Mouse (Mus musculus) spleen, adult 2 months (tissue): ENCODE data around the gene Cd83. TPM values are rescaled to one million over a fixed set of nuclear protein-coding genes. Genes with fewer than 3 reads are reported as not detected.

Experiments used
- DNase-seq, 2 experiments: peaks; one replicate each; pipeline versions ENCODE4 v3.0.0 to v3.0.0-alpha.2; 2012 to 2021; ENCODE audit warnings: low spot score in 2 of 2, low read depth in 1 of 2
- H3K27ac ChIP-seq: fragments of 200-500 bp; 2 replicates; pipeline ENCODE4 v1.5.1; 2012; ENCODE audit warnings: low read length, inconsistent platforms; ENCODE audit not compliant: insufficient read depth
- H3K27me3 ChIP-seq: fragments of 200-500 bp; 2 replicates; pipeline ENCODE4 v1.6.1; 2012; ENCODE audit warnings: mild to moderate bottlenecking, moderate library complexity, low read length, inconsistent platforms; ENCODE audit not compliant: control insufficient read depth, insufficient read depth
- H3K36me3 ChIP-seq: fragments of 200-500 bp; 2 replicates; pipeline ENCODE4 v1.6.1; 2012; ENCODE audit warnings: mild to moderate bottlenecking, low read length, inconsistent platforms; ENCODE audit not compliant: control insufficient read depth, insufficient read depth
- H3K4me1 ChIP-seq: fragments of 200-500 bp; 2 replicates; pipeline ENCODE4 v1.6.1; 2011; ENCODE audit warnings: inconsistent platforms; ENCODE audit not compliant: control insufficient read depth, insufficient read depth, insufficient read length
- H3K4me3 ChIP-seq: fragments of 200-500 bp; 2 replicates; pipeline ENCODE4 v1.5.1; 2011; ENCODE audit warnings: mild to moderate bottlenecking, inconsistent platforms; ENCODE audit not compliant: insufficient read depth, insufficient read length; ENCODE audit errors: extremely low read depth
- CTCF ChIP-seq: fragments of 200-500 bp; IDR thresholded peaks from 2 replicates; pipeline ENCODE4 v1.5.1; 2011; ENCODE audit warnings: mild to moderate bottlenecking, inconsistent platforms; ENCODE audit not compliant: insufficient read depth, insufficient read length, insufficient replicate concordance; ENCODE audit errors: extremely low read depth
- POLR2A ChIP-seq: fragments of 200-500 bp; IDR thresholded peaks from 2 replicates; pipeline ENCODE4 v1.6.1; 2011; ENCODE audit warnings: low read depth, low read length, inconsistent platforms
- WGBS: fragments of 180-500 bp; shearing (Covaris S2); methylation state at CpG from one replicate; pipeline ENCODE4 v1.1.7; 2018; 5-methylcytosine and 5-hydroxymethylcytosine counted together
- polyA plus RNA-seq: library from polyadenylated mRNA; depleted of rRNA; stranded (reverse); fragments of >200 nt; gene quantifications from 2 replicates; pipeline ENCODE4 v1.2.3, GENCODE M21; 2012

Cd83 gene
- polyA plus RNA-seq, 1 experiment = 38.3 TPM

DNA sequence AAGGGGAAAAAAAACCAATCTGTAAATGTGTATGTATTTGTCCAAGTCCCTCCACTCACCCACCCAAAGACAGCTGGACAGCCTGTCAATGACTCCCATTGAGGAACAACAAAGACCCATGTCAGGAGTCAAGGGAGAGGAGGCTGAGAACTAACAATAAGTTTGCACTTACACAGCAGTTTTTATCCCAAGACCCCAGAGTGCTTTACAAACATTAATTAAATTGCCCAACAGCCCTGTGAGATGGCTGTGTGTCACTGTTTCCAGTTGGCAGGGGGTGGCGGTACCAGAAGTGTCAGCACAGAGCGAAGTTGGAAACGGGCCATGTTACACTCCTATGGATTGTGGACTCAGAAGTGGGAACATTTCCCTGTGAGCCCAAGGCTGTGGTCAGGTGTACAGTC, 22.7 kb downstream of the Cd83 start:
- H3K4me1 ChIP-seq = no peaks in the 10 kb centered on the region; the same call in 1 of the 2 replicates
- 93% methylated on average over 3 of the region's 3 CpGs for WGBS
- no peaks in the 10 kb centered on the region for H3K27me3 ChIP-seq
- TF ChIP-seq POLR2A (no peak), CTCF (no peak)
- H3K27ac ChIP-seq = no peak overlapping the region
- no peak overlapping the region for H3K4me3 ChIP-seq
- peaks cover 7% of the 10 kb centered on the region; the same call in 1 of the 2 replicates for H3K36me3 ChIP-seq
- DNase-seq = no peak

DNA sequence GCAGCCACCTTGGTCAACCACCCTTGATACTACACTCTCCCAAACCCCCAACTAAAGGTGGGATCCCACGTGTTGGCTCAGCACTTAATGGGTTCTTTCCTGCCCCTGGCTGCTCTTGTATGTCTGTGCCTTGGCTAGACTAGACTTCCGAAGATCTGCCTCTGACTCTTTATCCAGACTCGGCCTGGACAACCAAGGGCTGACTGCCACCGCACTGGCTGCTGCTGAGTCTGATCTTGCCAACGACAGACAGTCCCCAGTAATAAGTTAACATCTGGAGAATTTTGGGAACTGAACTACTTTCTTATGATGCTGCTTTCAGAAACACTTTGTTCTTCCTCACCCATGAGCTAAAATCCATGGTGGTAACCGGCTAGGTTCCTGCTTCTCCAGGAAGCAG, 26.0 kb downstream of the Cd83 start:
- 86% methylated on average over 6 of the region's 6 CpGs for WGBS
- DNase-seq = no peak
- Histone ChIP-seq H3K27ac (no peak overlapping the region), H3K36me3 (no peaks in the 10 kb centered on the region), H3K27me3 (no peaks in the 10 kb centered on the region), H3K4me1 (no peaks in the 10 kb centered on the region), H3K4me3 (no peak overlapping the region)
- no peak for TF ChIP-seq CTCF
- no peak for TF ChIP-seq POLR2A

DNA sequence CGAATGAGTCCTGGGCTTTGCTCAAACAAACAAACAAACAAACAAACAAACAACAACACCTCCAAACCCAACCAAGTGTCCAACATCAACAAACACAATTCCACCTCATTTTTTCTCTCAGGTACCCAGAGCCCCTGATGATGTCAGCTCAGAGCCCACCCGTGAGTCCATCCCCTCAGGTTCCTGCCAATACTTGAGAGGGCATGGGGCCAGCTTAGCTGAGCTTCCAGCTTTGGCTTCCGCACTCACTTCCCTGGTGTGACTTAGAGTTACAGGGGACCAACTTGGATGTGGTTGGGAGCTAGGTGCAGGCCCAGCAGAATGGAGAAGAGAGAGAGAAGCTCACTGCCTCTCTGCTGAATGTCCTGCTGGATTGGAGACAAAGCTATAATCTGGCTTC, 27.3 kb downstream of the Cd83 start:
- H3K27me3 ChIP-seq = no peaks in the 10 kb centered on the region
- 90% methylated on average over 3 of the region's 3 CpGs for WGBS
- H3K27ac ChIP-seq = no peak overlapping the region
- TF ChIP-seq POLR2A (no peak), CTCF (no peak)
- H3K4me1 ChIP-seq = no peaks in the 10 kb centered on the region
- no peak overlapping the region for H3K4me3 ChIP-seq
- DNase-seq = no peak
- H3K36me3 ChIP-seq = no peaks in the 10 kb centered on the region

DNA sequence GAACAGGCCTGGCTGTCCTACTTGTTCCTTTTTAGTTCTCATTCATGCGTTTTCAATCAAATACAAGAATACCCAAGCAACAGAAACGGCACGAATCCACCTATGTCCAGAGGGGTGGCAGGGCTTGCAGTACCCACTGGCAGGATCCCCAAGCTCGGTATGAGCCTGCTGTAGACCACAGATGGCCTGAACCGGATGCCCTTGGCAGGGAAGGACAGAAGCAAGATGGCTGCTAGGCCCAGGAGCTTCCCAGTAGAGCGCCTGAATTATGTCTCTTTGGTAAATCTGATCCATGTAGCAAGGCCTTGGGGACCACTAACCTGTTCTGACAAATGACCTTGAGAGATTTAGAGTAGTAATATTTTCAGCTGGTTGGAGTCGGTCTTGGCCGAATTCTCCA, 28.9 kb downstream of the Cd83 start:
- Histone ChIP-seq H3K36me3 (no peaks in the 10 kb centered on the region), H3K27ac (no peak overlapping the region), H3K4me3 (no peak overlapping the region), H3K4me1 (no peaks in the 10 kb centered on the region), H3K27me3 (no peaks in the 10 kb centered on the region)
- no peak for DNase-seq
- TF ChIP-seq POLR2A = no peak
- TF ChIP-seq CTCF = no peak
- WGBS = 85% methylated on average over 8 of the region's 8 CpGs

DNA sequence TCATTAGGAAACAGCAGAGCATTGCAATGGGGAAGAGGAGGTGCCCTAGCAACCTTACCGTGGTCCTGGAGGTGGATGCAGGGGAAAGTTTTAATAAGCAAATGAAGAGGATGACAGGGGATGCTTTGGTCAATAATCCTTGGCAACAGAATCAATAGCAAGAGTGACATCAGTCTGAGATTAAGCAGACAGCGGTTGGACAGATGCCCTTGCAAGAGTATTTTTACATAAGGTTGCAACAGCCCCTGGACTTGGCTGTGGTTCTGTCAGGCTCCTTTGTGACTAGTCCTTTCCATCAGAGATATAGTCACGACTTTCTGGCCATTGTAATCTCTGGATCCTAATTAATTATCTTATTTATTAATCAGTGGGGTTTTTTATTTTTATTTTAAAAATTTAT, 32.9 kb downstream of the Cd83 start:
- no peaks in the 10 kb centered on the region for H3K36me3 ChIP-seq
- TF ChIP-seq CTCF = no peak
- TF ChIP-seq POLR2A = no peak
- no peaks in the 10 kb centered on the region for H3K4me1 ChIP-seq
- H3K27ac ChIP-seq = no peak overlapping the region
- no peaks in the 10 kb centered on the region for H3K27me3 ChIP-seq
- 83% methylated on average over 3 of the region's 3 CpGs for WGBS
- no peak overlapping the region for H3K4me3 ChIP-seq
- DNase-seq = no peak

DNA sequence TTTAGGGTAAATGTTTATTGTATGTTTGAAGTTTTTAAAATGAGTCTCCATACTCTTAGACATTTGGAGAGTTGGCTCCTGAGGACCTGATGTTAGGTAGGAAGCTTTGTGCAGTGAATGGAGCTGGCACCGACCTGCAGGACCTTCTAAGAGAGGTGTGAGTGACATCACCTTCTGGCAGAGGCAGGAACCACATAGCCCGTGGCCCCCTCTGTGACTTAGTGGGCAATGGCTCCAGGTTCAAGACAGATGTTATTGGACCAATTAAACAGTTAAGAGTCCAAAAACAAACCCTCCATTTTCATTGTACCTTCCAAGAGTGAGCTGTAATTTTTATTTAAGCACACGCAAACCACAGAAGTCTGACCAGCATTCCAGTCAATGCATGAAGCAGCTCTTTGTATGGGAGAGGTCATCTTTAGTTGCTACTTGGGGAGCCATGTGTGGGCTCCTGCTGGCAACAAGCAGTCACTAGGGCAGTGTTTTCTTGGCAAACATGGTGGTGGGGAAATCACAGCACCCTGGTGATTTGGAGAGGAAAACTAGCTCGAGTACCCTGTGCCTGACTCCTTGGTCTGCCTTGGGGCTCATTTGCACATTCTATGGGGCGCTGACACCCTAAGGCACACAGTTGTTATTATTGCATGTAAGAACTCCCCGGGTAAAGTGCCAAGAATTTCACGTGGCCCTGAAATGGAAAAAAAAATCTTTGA, 33.9 kb downstream of the Cd83 start:
- H3K36me3 ChIP-seq = no peaks in the 10 kb centered on the region
- no peak overlapping the region for H3K27ac ChIP-seq
- H3K4me1 ChIP-seq = no peaks in the 10 kb centered on the region
- TF ChIP-seq CTCF (no peak), POLR2A (no peak)
- DNase-seq = no peak
- no peak overlapping the region for H3K4me3 ChIP-seq
- 77% methylated on average over 7 of the region's 7 CpGs for WGBS
- no peaks in the 10 kb centered on the region for H3K27me3 ChIP-seq

DNA sequence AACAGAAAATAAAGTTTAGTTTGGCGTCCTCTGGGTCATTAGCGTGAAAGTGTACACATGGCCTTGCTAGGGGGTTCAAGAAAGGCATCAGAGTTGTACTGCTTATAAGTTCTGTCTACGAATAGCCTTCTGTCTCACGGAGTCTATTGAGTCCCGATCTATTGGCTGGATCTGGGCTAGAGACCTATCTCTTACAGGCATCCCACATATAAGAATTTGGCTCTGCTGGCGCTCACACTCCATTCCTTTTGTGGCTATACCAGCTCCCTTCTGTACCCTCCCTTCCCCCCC, 34.4 kb downstream of the Cd83 start:
- TF ChIP-seq POLR2A = no peak
- no peak for TF ChIP-seq CTCF
- 89% methylated on average over 6 of the region's 6 CpGs for WGBS
- H3K27me3 ChIP-seq = no peaks in the 10 kb centered on the region
- H3K36me3 ChIP-seq = no peaks in the 10 kb centered on the region
- H3K27ac ChIP-seq = no peak overlapping the region
- no peak for DNase-seq
- H3K4me3 ChIP-seq = no peak overlapping the region
- no peaks in the 10 kb centered on the region for H3K4me1 ChIP-seq

DNA sequence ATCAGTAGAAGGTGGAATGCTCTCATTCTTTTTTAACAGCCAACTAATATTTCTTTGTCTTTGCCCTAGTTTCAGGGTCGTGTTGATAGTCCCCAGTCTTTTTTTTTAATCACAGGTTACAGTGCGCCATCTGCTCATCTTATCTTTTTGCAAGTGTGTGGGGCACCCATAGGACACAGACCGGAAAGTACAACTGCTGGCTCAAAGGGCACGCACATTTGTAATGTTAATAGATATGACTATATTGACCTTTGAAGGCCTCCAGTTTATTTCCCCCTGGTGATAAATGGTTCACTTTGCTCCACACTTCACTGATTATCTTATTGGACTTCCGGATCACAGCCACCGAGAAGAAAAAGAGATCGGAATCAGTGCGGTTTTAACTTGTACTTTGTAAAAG, 35.5 kb downstream of the Cd83 start:
- Histone ChIP-seq H3K4me3 (no peak overlapping the region), H3K4me1 (no peaks in the 10 kb centered on the region), H3K36me3 (no peaks in the 10 kb centered on the region), H3K27ac (no peak overlapping the region), H3K27me3 (no peaks in the 10 kb centered on the region)
- no peak for TF ChIP-seq POLR2A
- no peak for TF ChIP-seq CTCF
- 88% methylated on average over 8 of the region's 8 CpGs for WGBS
- DNase-seq = no peak
